9 mouse cellular contexts compared by ENCODE assay signal in genomic region chr9:10904616-10905363, GRCm38 (mm10). TPM values are rescaled to one million over a fixed set of nuclear protein-coding genes. Genes with fewer than 3 reads are reported as not detected.
A peak's percentile ranks its signal among the peaks of the same experiment; 100 is the strongest.
DNase-seq lines count a peak whose midpoint lies in the region; TF ChIP-seq lines count a peak whose summit lies in the region.
"Had no signal": no experiment of that assay in that cellular context is flagged by ENCODE, and none has a peak within 500 bp of the region (broad histone marks: within the 10 kb centered on the region; RNA-seq: fewer than 3 reads in every experiment).

Gene Cntn5, minus strand, starts transcription at chr9:10904775.

- intact Hi-C loops in heart, postnatal 10 days (cut with DNase I): loop anchor here (5.0 kb wide), 1 partner anchor 1527 kb away; no protein-coding TSS in a partner anchor
- intact Hi-C loops in left cerebral cortex, postnatal 10 days (cut with DNase I): loop anchor here (10.0 kb wide), 1 partner anchor 580 kb away; no protein-coding TSS in a partner anchor

- DNase-seq in heart, embryonic 10.5 days (ENCODE audit: low spot score): no peak
- no peak for DNase-seq in heart, postnatal 10 days
- peak; percentile 51 to 55 for DNase-seq in cerebellum, adult 2 months
- DNase-seq in frontal cortex, adult 2 months (ENCODE audit: extremely low spot score in 1 of 2, low spot score in 1 of 2): peak; percentile 43 to 83
- DNase-seq in left cerebral cortex, postnatal 10 days (ENCODE audit: extremely low spot score in 1 of 2, low spot score in 2 of 2): peak; percentile 71 to 85
- peak; percentile 67 for DNase-seq in retina, embryonic 14.5 days (ENCODE audit: low spot score)
- no peak for DNase-seq in urinary bladder, postnatal 14 days (ENCODE audit: low spot score)
- DNase-seq in heart, adult 11 months: no peak

- no peak within 1 kb of the TSS for H3K27ac ChIP-seq in heart, embryonic 10.5 days
- no peak within 1 kb of the TSS for H3K27ac ChIP-seq in cerebellum, adult 2 months (ENCODE audit: insufficient read depth, low read length)

- WGBS in heart, embryonic 10.5 days: 4% methylated on average over 28 of the region's 28 CpGs
- WGBS in cerebellum, adult 2 months: 1% methylated on average over 28 of the region's 28 CpGs

- peaks cover 15% of the 10 kb centered on the region; the same call in 1 of the 2 replicates for H3K27me3 ChIP-seq in heart, embryonic 10.5 days (ENCODE audit: insufficient read depth, poor library complexity, severe bottlenecking)
- H3K27me3 ChIP-seq in cerebellum, adult 2 months (ENCODE audit: control insufficient read depth, insufficient read depth, low read length): no peaks in the 10 kb centered on the region

- H3K4me1 ChIP-seq in heart, embryonic 10.5 days: peaks cover 8% of the 10 kb centered on the region; the same call in 1 of the 2 replicates
- no peaks in the 10 kb centered on the region for H3K4me1 ChIP-seq in cerebellum, adult 2 months (ENCODE audit: control insufficient read depth, insufficient read depth, low read length)

- no peak for TF ChIP-seq POLR2A in cerebellum, adult 2 months (IDR thresholded peaks at IDR 0.05; ENCODE audit: borderline replicate concordance, insufficient read depth, low read length)

- no peaks in the 10 kb centered on the region for H3K9me3 ChIP-seq in heart, embryonic 10.5 days

- H3K36me3 ChIP-seq in heart, embryonic 10.5 days: no peaks in the 10 kb centered on the region

- peak within 1 kb of the TSS; percentile 55 for H3K4me3 ChIP-seq in heart, embryonic 10.5 days
- peak within 1 kb of the TSS; percentile 46 for H3K4me3 ChIP-seq in cerebellum, adult 2 months (replicated peaks; ENCODE audit: insufficient read depth, low read depth, low read length)

- no peak for TF ChIP-seq CTCF in cerebellum, adult 2 months (IDR thresholded peaks at IDR 0.05; ENCODE audit: borderline replicate concordance, insufficient read depth, low read depth, low read length)

RNA-seq across cellular contexts. Expression of gene Cntn5, which starts in this region (rescaled TPM):
- polyA plus RNA-seq in heart, embryonic 10.5 days (2016; fragmentation: Nextera tagmentation; extraction: Ambion mirVana): 0.08 TPM in 1 of 2 replicates, not detected in the other
- total RNA-seq in heart, postnatal 10 days (2021): under 1 TPM; 0.10 to 0.12 TPM
- polyA plus RNA-seq in cerebellum, adult 2 months (2012; rRNA removed): 1.3 and 1.6 TPM in 2 replicates
- polyA plus RNA-seq in frontal cortex, adult 2 months (2012; rRNA removed): 3.6 and 5.7 TPM in 2 replicates
- total RNA-seq in left cerebral cortex, postnatal 10 days (2021): 10 to 100 TPM; 41.9 to 45.0 TPM
- polyA plus RNA-seq: small intestine, adult 2 months had no signal

Comparison
In these comparisons a context has a peak if more than half of its experiments do, and no peak if none do; other contexts are left out.
1. RNA of gene Cntn5 (total RNA-seq): 41.9 to 45.0 TPM in left cerebral cortex, postnatal 10 days; 0.10 to 0.12 TPM in heart, postnatal 10 days; every median in the first group is over 10 times any median in the second.
2. DNase-seq: peak in cerebellum, adult 2 months (2 of 2), frontal cortex, adult 2 months (2 of 2), left cerebral cortex, postnatal 10 days (2 of 2) and retina, embryonic 14.5 days (single experiment); none in heart, embryonic 10.5 days (single experiment), heart, postnatal 10 days (0 of 2), urinary bladder, postnatal 14 days (single experiment) and heart, adult 11 months (single experiment).